Mouse (Mus musculus): ENCODE data around the gene Gm20219. TPM values are rescaled to one million over a fixed set of nuclear protein-coding genes. Genes with fewer than 3 reads are reported as not detected.

Gene Gm20219
- polyA plus RNA-seq, 1 experiment, result 0.28 TPM

DNA sequence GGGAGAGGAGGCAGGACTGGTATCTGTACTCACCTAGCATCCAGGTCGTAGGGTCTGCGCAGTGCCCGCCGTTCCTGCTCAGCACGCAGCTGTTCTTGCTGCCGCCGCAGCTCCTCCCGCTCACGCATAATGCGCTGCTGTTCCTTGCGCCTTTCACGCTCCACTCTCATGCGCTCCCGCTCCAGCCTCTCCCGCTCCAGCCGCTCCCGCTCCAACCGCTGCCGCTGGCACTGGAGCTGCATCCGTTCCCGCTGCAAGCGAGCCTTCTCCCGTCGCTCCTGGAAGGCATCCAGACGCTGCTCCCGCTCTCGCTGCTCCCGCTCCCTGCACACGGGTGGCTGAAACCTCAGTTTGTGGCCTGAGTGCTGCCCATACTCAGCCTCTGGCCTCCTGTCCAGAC lies 12.1 kb upstream of the Gm20219 start:
- no peaks in the 10 kb centered on the region for H3K79me2 ChIP-seq (ENCODE audit: control insufficient read depth, insufficient read depth)
- TF ChIP-seq USF1 (IDR thresholded peaks at IDR 0.05; ENCODE audit: low read depth) (no peak), REST (IDR thresholded peaks at IDR 0.05; ENCODE audit: insufficient read depth, insufficient read length) (no peak), POLR2A (IDR thresholded peaks at IDR 0.05; ENCODE audit: insufficient read length, low read depth) (peak; percentile 13), SRF (IDR thresholded peaks at IDR 0.05; ENCODE audit: control insufficient read depth, insufficient read length, low read depth) (no peak), MAX (IDR thresholded peaks at IDR 0.05; ENCODE audit: low read depth) (no peak), POLR2AphosphoS2 (IDR thresholded peaks at IDR 0.05; ENCODE audit: insufficient read length, low read depth) (peak; percentile 63)
- H3K27me3 ChIP-seq (ENCODE audit: control insufficient read depth, insufficient read depth, insufficient read length), result no peaks in the 10 kb centered on the region
- no peak overlapping the region for H3K4me3 ChIP-seq
- no peak overlapping the region for H3ac ChIP-seq (ENCODE audit: control insufficient read depth, insufficient read length)
- peaks cover 43% of the 10 kb centered on the region for H3K36me3 ChIP-seq (ENCODE audit: control insufficient read depth, insufficient read depth)
- H3K4me2 ChIP-seq (ENCODE audit: low read depth), result no peak overlapping the region

DNA sequence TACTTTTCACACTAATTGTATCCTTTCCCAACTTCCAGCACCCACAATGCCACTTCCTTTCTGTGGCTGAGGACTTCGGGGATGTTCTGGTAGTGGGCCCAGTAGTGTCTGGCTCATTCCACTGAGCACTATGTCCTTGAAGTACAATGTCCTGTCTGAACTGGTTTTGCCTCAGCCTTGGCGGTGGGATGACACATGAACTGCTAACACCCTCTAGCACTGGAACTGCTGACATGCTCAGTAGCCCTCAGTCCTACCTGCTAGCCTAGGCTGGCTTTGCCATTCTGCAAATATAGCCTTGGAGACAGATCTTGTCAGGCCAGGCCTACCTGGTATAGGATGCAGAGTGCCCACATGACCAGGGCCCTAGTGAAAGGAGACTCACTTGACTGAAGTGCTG lies 7.7 kb upstream of the Gm20219 start:
- Histone ChIP-seq H3K79me2 (ENCODE audit: control insufficient read depth, insufficient read depth) (no peaks in the 10 kb centered on the region), H3ac (ENCODE audit: control insufficient read depth, insufficient read length) (no peak overlapping the region), H3K27me3 (ENCODE audit: control insufficient read depth, insufficient read depth, insufficient read length) (no peaks in the 10 kb centered on the region), H3K36me3 (ENCODE audit: control insufficient read depth, insufficient read depth) (peaks cover 22% of the 10 kb centered on the region), H3K4me3 (no peak overlapping the region), H3K4me2 (ENCODE audit: low read depth) (no peak overlapping the region)
- no peak for TF ChIP-seq SRF (IDR thresholded peaks at IDR 0.05; ENCODE audit: control insufficient read depth, insufficient read length, low read depth)
- TF ChIP-seq MYOD1 (IDR thresholded peaks at IDR 0.05; ENCODE audit: control insufficient read depth in 1 of 3, insufficient read length in 2 of 3, low read depth in 2 of 3), result no peak
- TF ChIP-seq REST (IDR thresholded peaks at IDR 0.05; ENCODE audit: insufficient read depth, insufficient read length), result no peak
- TF ChIP-seq CEBPB (IDR thresholded peaks at IDR 0.05; ENCODE audit: insufficient read depth, poor library complexity, severe bottlenecking), result no peak
- TF ChIP-seq TCF12 (IDR thresholded peaks at IDR 0.05; ENCODE audit: insufficient read depth, poor library complexity, severe bottlenecking), result no peak
- TF ChIP-seq MYOG (IDR thresholded peaks at IDR 0.05; ENCODE audit: control insufficient read depth in 1 of 3, insufficient read depth in 1 of 3, insufficient read length in 2 of 3, low read depth in 2 of 3), result no peak
- TF ChIP-seq TCF3 (IDR thresholded peaks at IDR 0.05; ENCODE audit: insufficient read length, low read depth), result no peak
- TF ChIP-seq E2F4 (IDR thresholded peaks at IDR 0.05; ENCODE audit: insufficient read depth), result no peak

DNA sequence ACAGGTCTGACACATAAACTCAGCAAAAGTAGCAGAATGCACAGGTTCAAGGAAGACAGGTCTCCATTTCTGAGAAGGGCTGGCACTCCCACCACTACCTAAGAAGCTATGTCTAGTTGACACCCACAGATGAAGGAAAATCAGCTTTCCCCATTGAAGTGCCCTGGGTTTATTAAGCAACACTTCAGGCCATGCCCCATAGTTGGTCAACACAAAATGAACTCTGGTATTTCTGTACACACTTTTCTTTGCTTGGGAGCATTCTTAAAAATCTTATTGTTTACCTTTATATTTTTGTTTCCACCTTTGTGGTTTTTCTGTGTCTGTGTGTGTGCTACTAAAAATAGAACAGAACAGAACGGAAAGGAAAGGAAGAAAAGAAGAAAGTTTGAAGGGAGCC lies 5.9 kb upstream of the Gm20219 start:
- Histone ChIP-seq H3K79me2 (ENCODE audit: control insufficient read depth, insufficient read depth) (no peaks in the 10 kb centered on the region), H3K27me3 (ENCODE audit: control insufficient read depth, insufficient read depth, insufficient read length) (no peaks in the 10 kb centered on the region), H3ac (ENCODE audit: control insufficient read depth, insufficient read length) (no peak overlapping the region), H3K36me3 (ENCODE audit: control insufficient read depth, insufficient read depth) (peaks cover 17% of the 10 kb centered on the region), H3K4me2 (ENCODE audit: low read depth) (no peak overlapping the region), H3K4me3 (no peak overlapping the region)
- TF ChIP-seq E2F4 (IDR thresholded peaks at IDR 0.05; ENCODE audit: insufficient read depth) (no peak), TCF3 (IDR thresholded peaks at IDR 0.05; ENCODE audit: insufficient read length, low read depth) (no peak), MYOG (IDR thresholded peaks at IDR 0.05; ENCODE audit: control insufficient read depth in 1 of 3, insufficient read depth in 1 of 3, insufficient read length in 2 of 3, low read depth in 2 of 3) (no peak), REST (IDR thresholded peaks at IDR 0.05; ENCODE audit: insufficient read depth, insufficient read length) (no peak), POLR2A (IDR thresholded peaks at IDR 0.05; ENCODE audit: insufficient read length, low read depth) (no peak), TCF12 (IDR thresholded peaks at IDR 0.05; ENCODE audit: insufficient read depth, poor library complexity, severe bottlenecking) (no peak), USF1 (IDR thresholded peaks at IDR 0.05; ENCODE audit: low read depth) (no peak), SRF (IDR thresholded peaks at IDR 0.05; ENCODE audit: control insufficient read depth, insufficient read length, low read depth) (no peak), POLR2AphosphoS2 (IDR thresholded peaks at IDR 0.05; ENCODE audit: insufficient read length, low read depth) (no peak), MAX (IDR thresholded peaks at IDR 0.05; ENCODE audit: low read depth) (no peak), CEBPB (IDR thresholded peaks at IDR 0.05; ENCODE audit: insufficient read depth, poor library complexity, severe bottlenecking) (no peak)

DNA sequence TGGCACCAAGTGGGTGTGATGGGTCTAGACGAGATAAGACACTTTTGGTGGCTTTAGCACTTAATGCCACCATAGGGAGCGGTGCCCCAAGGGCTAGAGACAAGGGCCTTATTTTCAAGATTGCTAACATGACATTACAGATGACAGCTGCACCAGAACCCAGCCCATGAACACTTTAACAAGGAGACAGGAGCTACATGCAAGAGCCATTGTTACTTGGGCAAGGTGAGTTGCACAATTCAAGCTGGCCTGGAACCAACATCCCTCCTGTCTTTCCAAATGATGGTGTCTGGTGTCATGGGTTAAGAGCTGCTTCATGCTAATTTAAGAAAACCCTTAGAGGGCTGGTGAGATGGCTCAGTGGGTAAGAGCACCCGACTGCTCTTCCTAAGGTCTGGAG lies 5.2 kb upstream of the Gm20219 start:
- no peak overlapping the region for H3ac ChIP-seq (ENCODE audit: control insufficient read depth, insufficient read length)
- peaks cover 9% of the 10 kb centered on the region for H3K36me3 ChIP-seq (ENCODE audit: control insufficient read depth, insufficient read depth)
- no peaks in the 10 kb centered on the region for H3K27me3 ChIP-seq (ENCODE audit: control insufficient read depth, insufficient read depth, insufficient read length)
- TF ChIP-seq CEBPB (IDR thresholded peaks at IDR 0.05; ENCODE audit: insufficient read depth, poor library complexity, severe bottlenecking) (peak; percentile 57; the same call in 1 of the 2 replicates), TCF12 (IDR thresholded peaks at IDR 0.05; ENCODE audit: insufficient read depth, poor library complexity, severe bottlenecking) (no peak), POLR2A (IDR thresholded peaks at IDR 0.05; ENCODE audit: insufficient read length, low read depth) (no peak)
- H3K4me2 ChIP-seq (ENCODE audit: low read depth), result no peak overlapping the region
- no peak overlapping the region for H3K4me3 ChIP-seq
- no peaks in the 10 kb centered on the region for H3K79me2 ChIP-seq (ENCODE audit: control insufficient read depth, insufficient read depth)

DNA sequence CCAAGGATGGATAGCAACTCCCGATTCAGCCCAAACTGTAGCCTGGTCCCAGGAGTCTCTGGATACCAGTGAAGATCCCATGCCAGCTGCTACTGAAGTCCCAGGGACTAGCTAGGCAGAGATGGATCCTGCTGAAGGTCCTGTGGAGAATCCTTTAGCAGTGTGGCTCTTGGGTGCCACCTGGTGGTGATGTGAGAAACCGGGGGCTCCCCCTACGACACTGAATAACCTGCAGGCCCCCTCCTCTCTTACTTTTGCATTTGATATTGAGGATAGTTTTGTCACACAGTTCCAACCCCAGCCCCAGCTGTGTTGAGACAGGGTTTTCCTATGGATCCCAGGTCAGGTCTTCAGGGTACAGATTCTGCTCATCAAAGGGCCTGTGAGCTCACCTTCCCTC lies 4.3 kb upstream of the Gm20219 start:
- TF ChIP-seq POLR2AphosphoS2 (IDR thresholded peaks at IDR 0.05; ENCODE audit: insufficient read length, low read depth), result peak; percentile 79
- TF ChIP-seq POLR2A (IDR thresholded peaks at IDR 0.05; ENCODE audit: insufficient read length, low read depth), result no peak
- Histone ChIP-seq H3K36me3 (ENCODE audit: control insufficient read depth, insufficient read depth) (peaks cover 2% of the 10 kb centered on the region), H3ac (ENCODE audit: control insufficient read depth, insufficient read length) (no peak overlapping the region), H3K4me3 (no peak overlapping the region), H3K79me2 (ENCODE audit: control insufficient read depth, insufficient read depth) (no peaks in the 10 kb centered on the region), H3K27me3 (ENCODE audit: control insufficient read depth, insufficient read depth, insufficient read length) (no peaks in the 10 kb centered on the region), H3K4me2 (ENCODE audit: low read depth) (no peak overlapping the region)
